Mouse (Mus musculus) ZHBTc4 (cell line): ENCODE data around the gene Tm6sf1.
A peak's percentile ranks its signal among the peaks of the same experiment; 100 is the strongest.

Experiments used
- DNase-seq: peaks from one replicate; pipeline ENCODE4 v3.0.0-alpha.2; 2011; ENCODE audit warnings: low read depth, low spot score

Gene Tm6sf1

GRCm38 (mm10) chr7:81881600-81881999, 22.8 kb downstream of the Tm6sf1 start:
- DNase-seq, result no peak

- DNase-seq, result peak; percentile 30
Measured at GRCm38 (mm10) chr7:81885128-81885527, 26.3 kb downstream of the Tm6sf1 start.

- peak; percentile 90 for DNase-seq
Measured at GRCm38 (mm10) chr7:81899361-81899760, 40.6 kb downstream of the Tm6sf1 start.

GRCm38 (mm10) chr7:81904094-81904493, 45.3 kb downstream of the Tm6sf1 start:
- DNase-seq, result no peak

- DNase-seq, result no peak
Measured at GRCm38 (mm10) chr7:81904926-81905325, 46.1 kb downstream of the Tm6sf1 start.

GRCm38 (mm10) chr7:81918316-81918715, 59.5 kb downstream of the Tm6sf1 start:
- DNase-seq, result no peak

GRCm38 (mm10) chr7:81920314-81920713, 61.5 kb downstream of the Tm6sf1 start:
- no peak for DNase-seq

- no peak for DNase-seq
Measured at GRCm38 (mm10) chr7:81921379-81921952, 62.7 kb downstream of the Tm6sf1 start.

GRCm38 (mm10) chr7:81928998-81929397, 70.2 kb downstream of the Tm6sf1 start:
- DNase-seq, result no peak

GRCm38 (mm10) chr7:81932521-81933045, 73.8 kb downstream of the Tm6sf1 start:
- no peak for DNase-seq

GRCm38 (mm10) chr7:81933061-81933600, 74.3 kb downstream of the Tm6sf1 start:
- DNase-seq, result no peak

- peak; percentile 71 for DNase-seq
Measured at GRCm38 (mm10) chr7:81933601-81934266, 74.9 kb downstream of the Tm6sf1 start.
